Mouse (Mus musculus) fibroblast of lung, adult 2 months (primary cell): Measurements from ENCODE around the gene Mtss1l.
"Not testable (repeated sequence)": the region's sequence is repeated elsewhere in the genome, so short reads cannot be mapped to it uniquely, and the experiment has no call there.

Source experiments
- DNase-seq: peaks from one replicate; pipeline ENCODE4 v3.0.0-alpha.2; 2011; ENCODE audit warnings: low read depth

Gene Mtss1l

DNA sequence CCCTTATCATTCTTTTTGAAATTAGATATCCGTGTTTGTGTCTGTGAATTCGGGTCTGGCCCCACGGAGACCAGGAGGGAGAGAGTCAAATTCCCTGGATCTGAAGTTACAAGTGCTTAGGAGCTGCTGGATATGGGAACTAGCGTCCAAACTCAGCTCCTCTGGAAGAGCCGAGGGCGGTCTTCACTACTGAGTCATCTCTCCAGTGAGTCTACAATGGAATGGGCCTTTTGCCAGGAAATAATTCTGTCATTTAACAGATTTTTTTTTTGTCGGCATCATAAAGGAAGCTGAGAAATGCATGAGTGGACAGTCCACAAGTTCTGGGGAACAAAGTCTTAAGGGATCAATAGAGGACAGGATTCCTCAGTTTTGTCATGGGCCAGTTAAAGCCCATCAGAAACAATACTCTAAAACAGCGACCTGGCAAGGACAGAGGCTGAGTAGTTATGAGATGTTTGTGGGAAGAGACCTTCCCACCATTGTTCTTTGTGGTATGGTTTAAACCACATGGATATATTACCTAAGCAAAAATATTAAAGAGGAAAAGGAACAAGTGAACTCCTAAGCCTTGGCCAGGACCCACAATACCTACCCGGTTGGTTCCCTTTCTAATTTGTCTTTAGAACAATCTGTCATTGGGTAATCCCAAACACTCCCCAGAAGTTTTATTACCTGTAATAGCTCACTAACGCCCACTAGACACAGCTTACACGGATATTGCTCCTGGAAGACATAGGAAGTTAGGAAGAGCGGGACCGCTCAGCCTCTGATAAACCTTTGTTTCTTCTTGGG lies 58.8 kb downstream of the Mtss1l start:
- DNase-seq: no peak

DNA sequence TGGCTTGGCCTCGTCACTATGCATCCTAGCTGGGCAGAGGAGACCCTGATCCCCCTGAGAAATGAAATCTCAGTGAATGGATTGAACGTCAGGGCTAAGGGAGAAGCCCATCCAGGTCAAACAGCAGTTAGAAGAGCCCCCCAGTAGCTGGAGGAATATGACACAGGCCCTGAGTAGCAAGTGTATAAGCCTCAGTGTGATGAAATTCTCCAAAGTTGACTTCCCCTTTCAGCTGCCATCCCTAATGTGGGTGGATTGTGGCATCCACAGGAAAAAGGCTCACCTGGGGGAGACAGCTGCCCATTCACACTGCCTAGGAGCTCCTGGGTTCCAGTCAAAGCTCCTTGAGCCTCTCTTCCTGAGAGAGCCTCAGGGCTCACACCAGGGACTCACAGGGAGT lies 64.1 kb downstream of the Mtss1l start:
- DNase-seq: no peak

DNA sequence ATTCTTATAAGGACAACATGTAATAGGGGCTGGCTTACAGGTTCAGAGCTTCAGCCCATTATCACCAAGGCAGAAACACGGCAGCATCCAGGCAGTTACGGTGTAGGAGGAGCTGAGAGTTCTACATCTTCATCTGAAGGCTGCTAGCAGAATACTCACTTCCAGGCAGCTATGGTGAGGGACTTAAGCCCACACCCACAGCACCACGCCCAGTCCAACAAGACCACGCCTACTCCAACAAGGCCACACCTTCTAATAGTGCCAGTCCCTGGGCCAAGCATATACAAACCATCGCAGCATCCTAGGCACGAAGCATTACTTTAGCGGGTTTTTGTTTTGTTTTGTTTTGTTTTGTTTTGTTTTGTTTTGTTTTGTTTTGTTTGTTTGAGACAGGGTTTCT lies 65.2 kb downstream of the Mtss1l start:
- DNase-seq: not testable (repeated sequence)

GRCm38 (mm10) chr8:110786934-110787333 lies 65.7 kb downstream of the Mtss1l start:
- DNase-seq: no peak

- no peak for DNase-seq
Observed at GRCm38 (mm10) chr8:110787411-110787954, 66.2 kb downstream of the Mtss1l start.

DNA sequence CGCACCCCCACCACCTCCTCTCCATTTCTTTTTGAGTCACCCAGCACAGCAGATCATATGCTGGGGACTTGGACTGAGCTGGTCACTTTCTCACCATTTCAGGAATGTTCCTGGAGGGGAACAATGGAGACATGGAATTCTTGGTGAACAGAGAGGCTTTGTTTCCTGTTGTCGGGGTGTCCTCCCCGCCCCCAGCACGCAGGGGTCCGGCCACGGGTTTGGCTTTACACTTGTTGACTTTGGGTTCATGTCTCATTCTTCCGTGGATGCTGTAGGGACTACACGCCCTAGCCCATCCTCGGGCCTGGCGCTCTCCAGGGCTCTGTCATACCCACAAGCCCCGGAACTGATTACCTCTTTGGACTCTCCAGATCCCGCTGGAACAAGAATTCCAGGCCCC lies 67.7 kb downstream of the Mtss1l start:
- DNase-seq: no peak

DNA sequence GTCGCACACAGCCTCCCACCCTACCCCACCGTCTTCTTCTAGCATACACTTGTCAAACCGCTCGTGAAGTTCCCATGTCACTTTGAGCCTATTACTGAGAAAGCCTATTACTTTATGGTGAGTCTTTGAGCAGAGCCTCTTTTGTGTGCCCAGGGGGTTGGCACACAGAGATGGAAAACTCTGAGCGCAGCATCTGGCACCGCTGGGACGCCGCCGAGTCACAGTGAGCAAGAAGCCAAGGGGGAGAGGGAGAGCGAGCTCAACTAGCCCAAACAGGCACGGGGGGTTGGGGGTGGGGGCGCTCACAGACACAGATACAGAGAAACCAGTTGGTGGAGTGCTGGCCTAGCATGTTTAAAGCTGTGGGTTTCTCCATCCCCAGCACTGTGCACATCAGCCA lies 68.3 kb downstream of the Mtss1l start:
- no peak for DNase-seq

GRCm38 (mm10) chr8:110790270-110790669 lies 69.0 kb downstream of the Mtss1l start:
- DNase-seq: no peak
